Mouse (Mus musculus) layer of hippocampus, postnatal 10 days (tissue): ENCODE data around the gene Lrrtm1. TPM values are rescaled to one million over a fixed set of nuclear protein-coding genes. Genes with fewer than 3 reads are reported as not detected.
A peak's percentile ranks its signal among the peaks of the same experiment; 100 is the strongest.

Source experiments
- DNase-seq, 2 experiments: peaks; one replicate each; pipeline ENCODE4 v3.0.0; 2021; ENCODE audit warnings: low spot score in 2 of 2
- long read RNA-seq: library from polyadenylated mRNA; stranded (forward); transcript quantifications from one replicate; pipeline ENCODE4 v2.0.0, GENCODE M21; 2023
- total RNA-seq, 2 experiments: library from RNA; stranded (reverse); gene quantifications; 2 replicates each; pipeline ENCODE4 v1.2.3; 2021

Gene Lrrtm1
- total RNA-seq = 100 to 1,000 TPM in 1 of 2 experiments, 10 to 100 TPM in 1; 99.3 to 111 TPM
- long read RNA-seq, transcript Lrrtm1-202 (2 exons, 2,541 nt) = major isoform, 41 of 98 reads
- long read RNA-seq, transcript Lrrtm1-203 (2 exons, 2,518 nt) = minor isoform, 8 of 98 reads
- long read RNA-seq, partial matches to known transcripts = 6 of 98 reads
- long read RNA-seq, other reads (novel, unspliced or antisense) = 43 of 98 reads

- peak; percentile 74 to 80 for DNase-seq
Observed at GRCm38 (mm10) chr6:77242601-77243406, at the start of gene Lrrtm1. Gene Lrrtm1 (plus strand): TSS chr6:77242689.

- no peak for DNase-seq
Observed at GRCm38 (mm10) chr6:77196650-77197049, 45.8 kb upstream of the Lrrtm1 start.

- DNase-seq = no peak
Observed at GRCm38 (mm10) chr6:77199375-77199774, 43.1 kb upstream of the Lrrtm1 start.

- peak; percentile 49 to 56 for DNase-seq
Observed at GRCm38 (mm10) chr6:77209183-77209582, 33.3 kb upstream of the Lrrtm1 start.

GRCm38 (mm10) chr6:77209929-77210328 lies 32.6 kb upstream of the Lrrtm1 start:
- no peak for DNase-seq

- DNase-seq = peak in 1 of 2 experiments; percentile 18
Observed at GRCm38 (mm10) chr6:77213757-77214409, 28.6 kb upstream of the Lrrtm1 start.

- no peak for DNase-seq
Observed at GRCm38 (mm10) chr6:77215322-77215721, 27.2 kb upstream of the Lrrtm1 start.

- peak in 1 of 2 experiments; percentile 38 for DNase-seq
Observed at GRCm38 (mm10) chr6:77218875-77219274, 23.6 kb upstream of the Lrrtm1 start.

- DNase-seq = no peak
Observed at GRCm38 (mm10) chr6:77220776-77221175, 21.7 kb upstream of the Lrrtm1 start.

- peak; percentile 68 to 79 for DNase-seq
Observed at GRCm38 (mm10) chr6:77222849-77223638, 19.4 kb upstream of the Lrrtm1 start.

- DNase-seq = peak; percentile 30 to 44
Observed at GRCm38 (mm10) chr6:77240426-77240825, 2.1 kb upstream of the Lrrtm1 start.

GRCm38 (mm10) chr6:77243541-77244231 lies 1.2 kb downstream of the Lrrtm1 start:
- DNase-seq = peak; percentile 57 to 70

- DNase-seq = peak in 1 of 2 experiments; percentile 28
Observed at GRCm38 (mm10) chr6:77253480-77253879, 11.0 kb downstream of the Lrrtm1 start.

GRCm38 (mm10) chr6:77256348-77256747 lies 13.9 kb downstream of the Lrrtm1 start:
- DNase-seq = no peak

- peak in 1 of 2 experiments; percentile 43 for DNase-seq
Observed at GRCm38 (mm10) chr6:77257358-77258105, 15.0 kb downstream of the Lrrtm1 start.

- DNase-seq = no peak
Observed at GRCm38 (mm10) chr6:77265163-77265562, 22.7 kb downstream of the Lrrtm1 start.

- no peak for DNase-seq
Observed at GRCm38 (mm10) chr6:77278794-77279193, 36.3 kb downstream of the Lrrtm1 start.

GRCm38 (mm10) chr6:77286317-77286716 lies 43.8 kb downstream of the Lrrtm1 start:
- no peak for DNase-seq

GRCm38 (mm10) chr6:77288402-77288801 lies 45.9 kb downstream of the Lrrtm1 start:
- no peak for DNase-seq

- no peak for DNase-seq
Observed at GRCm38 (mm10) chr6:77291415-77291814, 48.9 kb downstream of the Lrrtm1 start.
